Mouse (Mus musculus) testis, postnatal 14 days (tissue): ENCODE measurements around the gene Vwa8.

Experiments
- DNase-seq: peaks from one replicate; pipeline ENCODE4 v3.0.0; 2021; ENCODE audit warnings: low spot score

Vwa8 gene

GRCm38 (mm10) chr14:79227955-79228354, 379.1 kb downstream of the Vwa8 start:
- DNase-seq = no peak

GRCm38 (mm10) chr14:79231677-79232076, 382.8 kb downstream of the Vwa8 start:
- DNase-seq = no peak

- no peak for DNase-seq
These were observed 384.8 kb downstream of the Vwa8 start for GRCm38 (mm10) chr14:79233697-79234096.

GRCm38 (mm10) chr14:79234513-79234912, 385.7 kb downstream of the Vwa8 start:
- no peak for DNase-seq

GRCm38 (mm10) chr14:79235157-79235556, 386.3 kb downstream of the Vwa8 start:
- no peak for DNase-seq

GRCm38 (mm10) chr14:79236261-79236660, 387.4 kb downstream of the Vwa8 start:
- no peak for DNase-seq

DNA sequence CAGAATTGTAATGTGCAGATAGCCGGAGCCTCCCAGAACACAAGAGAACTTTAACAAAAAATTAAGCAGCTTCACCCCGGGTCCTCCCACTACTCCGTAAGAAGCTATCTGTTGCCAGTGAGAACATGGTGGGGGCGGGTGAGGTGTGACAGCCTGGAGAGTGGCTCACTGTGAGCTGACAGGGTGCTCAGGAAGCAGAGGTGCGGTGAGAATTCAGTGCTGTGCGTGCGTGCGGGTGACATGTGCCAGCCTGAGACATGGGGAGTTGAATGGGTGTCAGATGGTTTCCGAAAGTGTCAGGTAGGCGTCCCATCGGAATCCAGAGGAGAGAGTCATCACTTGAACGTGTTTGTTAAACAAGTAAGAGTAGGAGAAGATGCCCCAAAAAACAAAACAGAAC, 390.6 kb downstream of the Vwa8 start:
- DNase-seq = peak; percentile 18

DNA sequence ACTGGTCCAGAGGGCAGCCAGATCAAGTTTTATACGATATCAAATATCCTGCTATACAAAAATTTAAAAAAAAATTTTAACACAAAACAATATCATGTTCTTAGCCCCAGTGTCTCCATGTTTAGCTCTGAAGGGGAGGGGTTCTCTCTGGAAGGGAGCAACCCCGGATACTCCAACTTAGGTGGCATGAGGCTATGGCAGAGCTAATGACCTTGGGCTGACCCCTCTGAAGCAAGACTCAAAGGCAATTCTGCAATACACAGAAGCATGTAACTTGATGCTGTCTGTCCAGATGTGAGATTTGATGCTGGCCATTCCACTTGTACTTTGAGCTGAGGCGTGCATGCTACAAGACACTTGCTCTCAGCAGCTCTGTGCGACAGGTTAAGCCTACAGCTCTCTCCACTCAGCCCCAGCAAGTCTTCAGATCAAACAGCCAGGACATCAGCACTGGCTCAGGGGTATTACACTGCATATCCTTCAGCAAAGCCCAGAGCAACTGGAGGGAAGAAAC, 392.3 kb downstream of the Vwa8 start:
- DNase-seq = no peak

- DNase-seq = no peak
These were observed 393.0 kb downstream of the Vwa8 start for GRCm38 (mm10) chr14:79241656-79242385.

GRCm38 (mm10) chr14:79242386-79242720, 393.5 kb downstream of the Vwa8 start:
- DNase-seq = no peak

- DNase-seq = no peak
These were observed 394.4 kb downstream of the Vwa8 start for GRCm38 (mm10) chr14:79243038-79243883.

- no peak for DNase-seq
These were observed 395.7 kb downstream of the Vwa8 start for GRCm38 (mm10) chr14:79244571-79244970.

- DNase-seq = no peak
These were observed 403.0 kb downstream of the Vwa8 start for GRCm38 (mm10) chr14:79251727-79252285.
